Mouse (Mus musculus): Measurements from ENCODE around the gene Dab2.

The Dab2 gene

DNA sequence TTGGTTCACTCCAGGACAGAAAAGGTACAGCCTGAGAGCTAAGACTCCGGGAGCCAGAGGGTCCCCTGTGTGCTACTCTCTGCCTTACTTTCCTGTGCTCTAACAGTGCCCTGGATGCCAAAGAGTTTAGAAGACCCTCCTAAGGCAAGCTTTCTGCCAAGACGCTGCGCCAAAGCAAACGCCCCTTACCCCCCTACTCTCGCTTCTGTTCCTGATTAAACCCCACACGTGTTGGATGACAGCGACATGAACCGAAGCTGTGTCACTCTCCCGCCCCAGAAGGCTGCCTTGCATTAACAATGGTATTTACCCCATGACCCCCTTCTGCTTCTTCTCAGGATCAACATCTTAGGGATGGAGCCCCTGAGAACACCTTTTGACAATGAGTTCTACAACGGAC, 167.4 kb downstream of the Dab2 start:
- no peak for DNase-seq (ENCODE audit: low spot score in 2 of 2)

DNA sequence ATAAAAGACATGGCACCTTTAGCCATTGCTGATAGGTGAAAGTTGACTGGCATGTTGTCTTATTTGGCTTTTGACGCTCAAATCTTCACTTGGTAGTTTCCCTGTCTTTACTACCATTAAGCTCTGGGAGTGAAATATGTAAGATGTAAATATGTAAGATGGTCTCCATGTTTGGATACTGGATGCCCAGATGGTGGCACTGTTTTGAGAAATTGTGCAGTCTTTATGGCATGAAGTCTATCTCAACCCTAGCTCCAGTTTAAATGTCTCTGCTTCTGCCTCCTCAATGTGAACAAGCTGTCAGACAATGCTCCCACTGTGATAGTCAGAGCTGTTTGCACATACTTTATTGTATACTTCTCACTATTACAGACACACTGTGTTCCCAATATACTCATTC, 169.3 kb downstream of the Dab2 start:
- DNase-seq (ENCODE audit: low spot score in 2 of 2), result no peak

DNA sequence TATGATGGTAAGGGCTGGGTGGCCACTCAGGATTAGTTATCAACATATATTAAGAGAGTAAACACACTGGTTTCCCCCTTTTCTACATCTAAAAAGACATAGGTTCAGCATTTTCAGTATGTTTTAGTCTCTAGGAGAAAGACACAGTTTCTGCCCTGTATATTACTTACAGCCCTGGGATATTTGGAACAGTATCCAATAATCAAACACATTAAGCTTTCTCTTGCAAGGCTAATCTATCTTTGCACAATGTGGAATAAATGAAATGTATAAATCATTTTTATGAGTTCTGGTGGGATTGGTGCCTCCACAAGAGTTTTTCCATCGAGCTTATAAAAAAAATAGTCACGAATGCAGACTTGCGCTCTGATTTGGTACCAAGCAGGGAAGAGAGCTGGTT, 169.8 kb downstream of the Dab2 start:
- no peak for DNase-seq (ENCODE audit: low spot score in 2 of 2)

GRCm38 (mm10) chr15:6483561-6483960, 184.0 kb downstream of the Dab2 start:
- no peak for DNase-seq (ENCODE audit: low spot score in 2 of 2)

All from spleen, postnatal 14 days (tissue).